In the genomic region with DNA sequence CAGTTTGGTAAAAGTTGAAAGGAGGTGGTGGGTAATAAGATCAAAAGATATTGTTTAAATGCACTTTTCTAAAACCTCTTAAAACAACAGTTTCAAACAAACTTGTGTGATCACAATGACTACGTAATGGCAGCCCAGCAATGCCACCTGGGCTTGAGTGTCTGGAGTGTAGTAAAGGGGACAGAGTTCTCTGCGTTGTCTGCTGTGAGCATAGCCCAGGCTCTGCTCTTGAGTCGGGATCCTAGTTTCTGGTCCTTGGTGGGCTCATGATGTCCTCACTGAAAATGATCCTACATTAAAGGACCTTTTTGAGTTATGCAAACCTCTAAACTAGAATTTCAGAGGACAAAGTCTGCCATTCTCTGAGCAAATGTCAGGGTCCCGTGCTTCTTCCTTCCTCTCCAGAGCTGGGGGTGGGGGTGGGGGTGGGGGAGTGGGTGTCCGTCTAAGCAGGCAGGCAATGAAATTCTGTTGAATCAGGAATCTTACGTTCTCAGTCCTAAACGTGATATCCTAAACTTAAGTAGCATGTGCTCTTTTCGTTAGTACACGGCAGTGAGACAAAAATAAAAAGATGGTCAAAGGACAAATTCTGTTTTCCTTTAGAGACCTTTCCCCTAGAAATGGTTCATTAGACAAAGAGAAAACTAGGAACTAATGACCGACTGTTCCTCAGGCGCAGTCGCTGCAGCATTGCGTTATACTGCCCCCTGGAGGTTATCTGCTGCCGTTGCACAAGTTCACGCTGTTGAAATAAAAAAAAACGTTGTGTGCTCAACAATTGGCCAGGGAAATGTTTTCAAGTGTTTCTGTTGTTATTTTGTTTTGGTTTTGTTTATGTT, we compare ENCODE assay signal across 8 mouse cellular contexts. TPM values are rescaled to one million over a fixed set of nuclear protein-coding genes. Genes with fewer than 3 reads are reported as not detected.
A peak's percentile ranks its signal among the peaks of the same experiment; 100 is the strongest.
DNase-seq lines count a peak whose midpoint lies in the region; ATAC-seq lines count a peak whose summit lies in the region.

No protein-coding gene starts in this region.

- H3K4me3 ChIP-seq in embryonic facial prominence, embryonic 11.5 days (ENCODE audit: low read depth, low read length) = peak overlapping the region; percentile 15; the same call in 1 of the 2 replicates
- peak overlapping the region; percentile 32 for H3K4me3 ChIP-seq in lung, embryonic 16.5 days (ENCODE audit: low read length)

- peak; percentile 59 for DNase-seq in gastrocnemius, adult 18-20 months (ENCODE audit: low spot score)
- DNase-seq in gastrocnemius, postnatal 36 days = no peak
- peak; percentile 58 to 65 for DNase-seq in adrenal gland, postnatal 36 days
- peak; percentile 88 for DNase-seq in embryonic facial prominence, embryonic 11.5 days (ENCODE audit: low spot score)
- DNase-seq in heart, postnatal 14 days = peak; percentile 56 to 76
- peak; percentile 51 to 78 for DNase-seq in kidney, postnatal 36 days
- peak; percentile 94 for DNase-seq in retina, embryonic 14.5 days (ENCODE audit: low spot score)

- H3K9ac ChIP-seq in embryonic facial prominence, embryonic 11.5 days (replicated peaks; ENCODE audit: low read length) = no peak overlapping the region
- peak overlapping the region; percentile 57 for H3K9ac ChIP-seq in lung, embryonic 16.5 days (ENCODE audit: low read length)

- no peaks in the 10 kb centered on the region for H3K4me1 ChIP-seq in embryonic facial prominence, embryonic 11.5 days (ENCODE audit: control insufficient read depth, insufficient read depth, low read length)
- peaks cover 9% of the 10 kb centered on the region for H3K4me1 ChIP-seq in lung, embryonic 16.5 days (replicated peaks; ENCODE audit: control insufficient read depth, insufficient read depth, low read length)

- no peaks in the 10 kb centered on the region for H3K36me3 ChIP-seq in embryonic facial prominence, embryonic 11.5 days (replicated peaks; ENCODE audit: control insufficient read depth, insufficient read depth, low read depth, low read length)
- no peaks in the 10 kb centered on the region for H3K36me3 ChIP-seq in lung, embryonic 16.5 days (ENCODE audit: control insufficient read depth, insufficient read depth, low read length)

- intact Hi-C loops in gastrocnemius, postnatal 36 days (cut with DNase I) = loop anchor here (2.0 kb wide), 1 partner anchor 287 kb away; no protein-coding TSS in a partner anchor
- intact Hi-C loops in heart, postnatal 14 days (cut with DNase I) = loop anchor here (1.0 to 10.0 kb wide), 3 partner anchors 119 to 336 kb away; no protein-coding TSS in a partner anchor

- 8% methylated on average over 16 of the region's 16 CpGs for WGBS in embryonic facial prominence, embryonic 11.5 days
- 5% methylated on average over 16 of the region's 16 CpGs for WGBS in lung, embryonic 16.5 days

- H3K27ac ChIP-seq in embryonic facial prominence, embryonic 11.5 days (replicated peaks; ENCODE audit: low read depth, low read length) = no peak overlapping the region
- peak overlapping the region; percentile 39; the same call in 1 of the 2 replicates for H3K27ac ChIP-seq in lung, embryonic 16.5 days (ENCODE audit: low read length)

- no peaks in the 10 kb centered on the region for H3K27me3 ChIP-seq in embryonic facial prominence, embryonic 11.5 days (ENCODE audit: control insufficient read depth, insufficient read depth, low read length)
- no peaks in the 10 kb centered on the region for H3K27me3 ChIP-seq in lung, embryonic 16.5 days (ENCODE audit: control insufficient read depth, insufficient read depth, low read depth, low read length)

- H3K4me2 ChIP-seq in embryonic facial prominence, embryonic 11.5 days (ENCODE audit: low read depth, low read length) = peak overlapping the region; percentile 28
- H3K4me2 ChIP-seq in lung, embryonic 16.5 days (ENCODE audit: low read depth, low read length) = peak overlapping the region; percentile 54

- 0 out of 2 replicates have a peak, but pooled peaks have one; percentile 52 for ATAC-seq in embryonic facial prominence, embryonic 11.5 days (replicated peaks; ENCODE audit: insufficient number of reproducible peaks, low FRiP score, low TSS enrichment, low read depth)
- ATAC-seq in lung, embryonic 16.5 days (ENCODE audit: low read depth) = peak; percentile 85

- no peaks in the 10 kb centered on the region for H3K9me3 ChIP-seq in embryonic facial prominence, embryonic 11.5 days (replicated peaks; ENCODE audit: control insufficient read depth, low read length)
- H3K9me3 ChIP-seq in lung, embryonic 16.5 days (ENCODE audit: control insufficient read depth, low read length) = no peaks in the 10 kb centered on the region

RNA-seq across cellular contexts. Expression of a gene that starts 24.5 kb away (rescaled TPM):
- 1 to 10 TPM; 2.0 to 2.2 TPM for total RNA-seq in gastrocnemius, adult 18-20 months (2021)
- 1 to 10 TPM; 2.3 to 3.1 TPM for total RNA-seq in gastrocnemius, postnatal 36 days (2021)
- total RNA-seq in adrenal gland, postnatal 36 days (2021) = 1 to 10 TPM; 5.6 to 5.8 TPM
- 10.0 and 13.6 TPM in 2 replicates for polyA plus RNA-seq in embryonic facial prominence, embryonic 11.5 days (2014; fragmentation: Nextera tagmentation; extraction: Ambion mirVana)
- total RNA-seq in heart, postnatal 14 days (2021) = 1 to 10 TPM; 1.8 TPM
- 9.6 and 11.1 TPM in 2 replicates for polyA plus RNA-seq in lung, embryonic 16.5 days (2015; fragmentation: Nextera tagmentation; extraction: Ambion mirVana)

Comparison
In these comparisons a context has a peak if more than half of its experiments do, and no peak if none do; other contexts are left out.
1. DNase-seq: peak in gastrocnemius, adult 18-20 months (single experiment), adrenal gland, postnatal 36 days (2 of 2), embryonic facial prominence, embryonic 11.5 days (single experiment), heart, postnatal 14 days (2 of 2), kidney, postnatal 36 days (2 of 2) and retina, embryonic 14.5 days (single experiment); none in gastrocnemius, postnatal 36 days (0 of 2).